Mouse (Mus musculus) liver, postnatal 0 days (tissue): Measurements from ENCODE around the gene Atp8a2.

ENCODE experiments used
- CTCF ChIP-seq: sonication (generic); IDR thresholded peaks from 2 replicates; pipeline ENCODE4 v1.5.1; 2016; ENCODE audit warnings: antibody characterized with exemption, low read depth
- EP300 ChIP-seq: IDR thresholded peaks from 2 replicates; pipeline ENCODE4 v1.6.1; 2016; ENCODE audit warnings: antibody characterized with exemption, low read depth, mild to moderate bottlenecking

- TF ChIP-seq EP300 (no peak), CTCF (no peak)
Observed at GRCm38 (mm10) chr14:60058867-60059266, 138.1 kb downstream of the Atp8a2 start.
